Mouse (Mus musculus): Measurements from ENCODE around the gene Mbnl2. TPM values are rescaled to one million over a fixed set of nuclear protein-coding genes. Genes with fewer than 3 reads are reported as not detected.

Mbnl2 gene
- total and polyA plus RNA-seq, 3 experiments: 23.8 to 28.9 (median 23.9) TPM

DNA sequence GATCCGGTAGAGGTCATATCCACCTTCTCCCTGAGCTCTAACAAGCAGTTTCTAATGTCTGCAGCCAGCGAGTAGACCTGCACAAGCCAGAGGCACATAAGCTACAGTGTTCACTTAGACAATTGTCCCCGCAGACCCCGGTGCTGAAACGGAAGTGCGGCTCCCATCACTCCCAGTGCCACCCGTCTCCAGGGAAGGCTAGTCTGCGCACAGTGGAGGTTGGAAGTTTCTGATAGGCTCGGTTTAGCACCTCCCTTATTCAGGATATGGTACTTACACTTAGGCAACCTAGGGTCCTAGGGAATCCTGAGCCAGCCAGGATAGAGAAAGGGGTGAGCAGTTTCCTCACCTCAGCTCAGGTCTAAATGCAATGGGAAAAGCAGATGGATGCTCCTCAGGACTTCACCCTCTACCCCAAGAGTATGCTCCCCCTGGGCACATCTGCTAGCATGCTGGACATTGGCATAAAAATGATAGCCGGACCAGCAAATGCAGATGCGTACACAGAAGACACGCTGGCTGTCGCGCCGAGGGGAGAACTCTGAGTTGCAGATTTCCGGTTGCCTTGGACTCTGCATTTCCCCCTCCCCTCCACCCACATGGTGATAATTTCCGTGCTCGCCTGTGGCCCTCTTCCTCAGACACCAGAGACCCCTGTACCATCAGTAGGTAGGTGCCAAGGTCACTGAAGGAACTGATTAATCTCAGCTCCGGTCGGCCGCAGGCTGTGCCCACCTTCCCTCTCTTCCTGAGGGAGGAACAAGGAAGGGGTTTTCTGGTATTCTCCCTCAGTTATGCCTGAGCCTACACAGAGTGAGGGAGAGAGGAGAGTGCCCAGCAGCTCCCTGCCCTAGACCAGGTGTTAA lies 11.9 kb downstream of the Mbnl2 start:
- TF ChIP-seq ZKSCAN1 (IDR thresholded peaks at IDR 0.05; ENCODE audit: borderline replicate concordance, low read depth, low read length): no peak
- TF ChIP-seq ZNF384 (IDR thresholded peaks at IDR 0.05; ENCODE audit: low read depth, low read length): no peak
- TF ChIP-seq RAD21 (IDR thresholded peaks at IDR 0.05; ENCODE audit: low read depth, low read length): no peak
- TF ChIP-seq ELF1 (IDR thresholded peaks at IDR 0.05; ENCODE audit: low read depth, low read length): no peak
- no peak for TF ChIP-seq IRF4 (IDR thresholded peaks at IDR 0.05; ENCODE audit: low read depth, low read length)
- no peak for TF ChIP-seq HCFC1 (IDR thresholded peaks at IDR 0.05; ENCODE audit: low read depth, low read length)
- TF ChIP-seq CTCF (conservative IDR thresholded peaks at IDR 0.05 in 1 of 2, IDR thresholded peaks at IDR 0.05 in 1 of 2; ENCODE audit: low read depth in 2 of 2, low read length in 2 of 2): no peak
- TF ChIP-seq NRF1 (IDR thresholded peaks at IDR 0.05; ENCODE audit: low read depth, low read length): no peak
- no peak for TF ChIP-seq MEF2A (IDR thresholded peaks at IDR 0.05; ENCODE audit: borderline replicate concordance, low read depth, low read length)
- no peak for TF ChIP-seq TBP (conservative IDR thresholded peaks at IDR 0.05; ENCODE audit: low read depth, low read length)
- no peak for TF ChIP-seq E2F4 (IDR thresholded peaks at IDR 0.05; ENCODE audit: insufficient replicate concordance, low read depth, low read length)
- no peak for TF ChIP-seq USF1 (IDR thresholded peaks at IDR 0.05; ENCODE audit: low read depth, low read length)
- TF ChIP-seq KAT2A (IDR thresholded peaks at IDR 0.05; ENCODE audit: insufficient replicate concordance, low read length): no peak
- Histone ChIP-seq H3K4me2 (ENCODE audit: insufficient read depth, low read depth, poor library complexity, severe bottlenecking) (no peak overlapping the region), H3K36me3 (replicated peaks in 1 of 2; ENCODE audit: control insufficient read depth in 1 of 2, insufficient read depth in 1 of 2, low read length in 1 of 2) (peaks cover 23 to 70% of the 10 kb centered on the region in 2 experiments), H3K27ac (ENCODE audit: insufficient read depth, low read depth) (no peak overlapping the region), H3K79me2 (replicated peaks; ENCODE audit: control insufficient read depth, extremely low read depth, insufficient read depth, poor library complexity, severe bottlenecking) (peaks cover 50% of the 10 kb centered on the region), H3K4me1 (ENCODE audit: control insufficient read depth in 1 of 2, insufficient read depth in 2 of 2) (peaks cover 13 to 71% of the 10 kb centered on the region in 2 experiments), H3K9me3 (replicated peaks; ENCODE audit: low read length) (no peaks in the 10 kb centered on the region), H3K9ac (ENCODE audit: insufficient read depth, low read depth) (no peak overlapping the region), H3K4me3 (replicated peaks in 1 of 3; ENCODE audit: low read depth in 2 of 3, low read length in 2 of 3, poor library complexity in 1 of 3) (no peak overlapping the region), H3K27me3 (replicated peaks) (no peaks in the 10 kb centered on the region)
- in situ Hi-C loops (cut with MboI; ENCODE audit: low pct_ligation_motif_present, low pct_unique_long_range_greater_than_20kb, low sequenced_read_pairs) (loop anchor here (25.0 kb wide), 1 partner anchor 1600 kb away; no protein-coding TSS in a partner anchor), dilution Hi-C loops (cut with MboI; ENCODE audit: extremely low pct_ligation_motif_present, extremely low pct_unique_long_range_greater_than_20kb, low sequenced_read_pairs) (no loop called here)
- DNase-seq (ENCODE audit: extremely low read depth): no peak

DNA sequence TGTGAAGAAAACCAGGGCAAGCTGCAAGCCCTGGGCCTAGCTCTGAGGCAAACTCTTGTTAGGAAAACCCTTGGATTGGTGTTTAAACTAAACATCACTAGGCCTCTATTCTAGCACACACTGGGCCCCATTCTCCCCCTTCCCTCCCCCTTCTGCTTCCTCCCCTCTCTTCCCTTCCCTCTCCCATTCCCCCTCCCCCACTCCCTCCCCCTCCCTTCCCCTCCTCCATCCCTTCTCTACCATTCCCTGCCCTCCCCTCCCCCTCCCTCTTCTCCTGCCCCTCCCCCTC lies 12.5 kb downstream of the Mbnl2 start:
- DNase-seq (ENCODE audit: extremely low read depth): no peak
- H3K27ac ChIP-seq (ENCODE audit: insufficient read depth, low read depth): no peak overlapping the region

More for the DNA sequence above, 12.5 kb downstream of the Mbnl2 start:
- H3K9ac ChIP-seq (ENCODE audit: insufficient read depth, low read depth): no peak overlapping the region
- H3K79me2 ChIP-seq (replicated peaks; ENCODE audit: control insufficient read depth, extremely low read depth, insufficient read depth, poor library complexity, severe bottlenecking): peaks cover 45% of the 10 kb centered on the region
- no peaks in the 10 kb centered on the region for H3K27me3 ChIP-seq (replicated peaks)
- H3K4me1 ChIP-seq (ENCODE audit: control insufficient read depth in 1 of 2, insufficient read depth in 2 of 2): peaks cover 13 to 67% of the 10 kb centered on the region in 2 experiments
- dilution Hi-C loops (cut with MboI; ENCODE audit: extremely low pct_ligation_motif_present, extremely low pct_unique_long_range_greater_than_20kb, low sequenced_read_pairs) (no loop called here), in situ Hi-C loops (cut with MboI; ENCODE audit: low pct_ligation_motif_present, low pct_unique_long_range_greater_than_20kb, low sequenced_read_pairs) (loop anchor here (25.0 kb wide), 1 partner anchor 1601 kb away; no protein-coding TSS in a partner anchor)
- H3K4me3 ChIP-seq (replicated peaks in 1 of 3; ENCODE audit: low read depth in 2 of 3, low read length in 2 of 3, poor library complexity in 1 of 3): no peak overlapping the region
- H3K9me3 ChIP-seq (replicated peaks; ENCODE audit: low read length): no peaks in the 10 kb centered on the region
- peaks cover 23 to 73% of the 10 kb centered on the region in 2 experiments for H3K36me3 ChIP-seq (replicated peaks in 1 of 2; ENCODE audit: control insufficient read depth in 1 of 2, insufficient read depth in 1 of 2, low read length in 1 of 2)
- no peak overlapping the region for H3K4me2 ChIP-seq (ENCODE audit: insufficient read depth, low read depth, poor library complexity, severe bottlenecking)
- TF ChIP-seq RAD21 (IDR thresholded peaks at IDR 0.05; ENCODE audit: low read depth, low read length) (no peak), POLR2A (IDR thresholded peaks at IDR 0.05; ENCODE audit: low read depth, low read length) (no peak), TBP (conservative IDR thresholded peaks at IDR 0.05; ENCODE audit: low read depth, low read length) (no peak), GABPA (IDR thresholded peaks at IDR 0.05; ENCODE audit: insufficient replicate concordance, low read depth, low read length) (no peak), RCOR1 (conservative IDR thresholded peaks at IDR 0.05; ENCODE audit: low read depth, low read length) (no peak), POLR2AphosphoS2 (IDR thresholded peaks at IDR 0.05; ENCODE audit: low read depth, low read length) (no peak), CHD1 (IDR thresholded peaks at IDR 0.05; ENCODE audit: low read depth, low read length) (no peak), UBTF (IDR thresholded peaks at IDR 0.05; ENCODE audit: low read depth, low read length) (no peak), BHLHE40 (IDR thresholded peaks at IDR 0.05; ENCODE audit: low read depth, low read length) (no peak), KAT2A (IDR thresholded peaks at IDR 0.05; ENCODE audit: insufficient replicate concordance, low read length) (no peak), ZC3H11A (IDR thresholded peaks at IDR 0.05; ENCODE audit: low read depth, low read length) (no peak), CTCF (conservative IDR thresholded peaks at IDR 0.05 in 1 of 2, IDR thresholded peaks at IDR 0.05 in 1 of 2; ENCODE audit: low read depth in 2 of 2, low read length in 2 of 2) (no peak), IRF4 (IDR thresholded peaks at IDR 0.05; ENCODE audit: low read depth, low read length) (no peak), E2F4 (IDR thresholded peaks at IDR 0.05; ENCODE audit: insufficient replicate concordance, low read depth, low read length) (no peak), ELF1 (IDR thresholded peaks at IDR 0.05; ENCODE audit: low read depth, low read length) (no peak)

Measured in CH12.LX (cell line).